Mouse (Mus musculus): ENCODE results near the gene Kndc1.
A peak's percentile ranks its signal among the peaks of the same experiment; 100 is the strongest.

The Kndc1 gene

DNA sequence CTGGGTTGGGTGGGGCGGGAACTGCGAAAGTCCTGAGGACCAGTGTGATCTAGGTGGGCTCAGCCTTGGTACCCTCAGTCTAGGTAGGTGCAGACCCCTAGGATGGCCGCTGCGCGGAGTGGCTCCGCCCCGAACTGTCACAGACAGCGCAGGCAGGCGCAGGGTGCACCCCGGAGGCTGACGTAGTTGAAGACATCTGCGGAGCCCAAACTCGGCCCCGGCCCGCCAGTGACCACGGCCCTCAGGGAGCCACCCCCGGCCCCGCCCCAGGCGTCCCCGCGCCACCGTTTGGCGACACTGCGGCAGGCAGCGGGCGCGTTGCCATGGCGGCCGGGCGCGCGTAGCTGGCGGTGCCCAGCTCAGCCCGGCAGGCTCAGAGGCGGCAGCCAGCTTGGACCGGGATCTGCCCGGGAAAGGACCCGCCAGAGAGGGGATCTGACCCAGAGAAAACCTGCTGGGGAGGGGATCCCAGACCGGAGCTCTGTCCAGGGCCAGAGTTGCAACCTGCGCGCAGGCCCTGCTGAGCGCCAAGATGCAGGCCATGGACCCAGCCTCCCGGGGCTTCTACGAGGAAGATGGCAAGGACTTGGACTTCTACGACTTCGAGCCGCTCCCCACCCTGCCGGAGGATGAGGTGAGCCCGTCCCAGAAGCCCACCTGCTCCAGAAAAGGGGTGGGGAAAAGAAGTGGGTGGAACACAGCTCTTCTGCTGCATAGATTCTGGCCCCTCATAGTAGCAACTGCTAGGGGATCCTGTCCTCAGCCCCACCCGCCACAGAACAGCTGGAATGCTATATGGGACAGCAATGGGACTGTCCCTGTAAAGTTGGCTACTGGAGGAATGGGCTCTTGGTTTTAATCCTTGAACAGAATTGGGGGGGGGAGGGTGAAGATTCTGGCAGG lies at the start of gene Kndc1:
TSS of gene Kndc1 (plus strand) at position 42 of the 903 bp plus-strand sequence.
- DNase-seq (ENCODE audit: low spot score in 2 of 2): peak; percentile 65 to 72

DNA sequence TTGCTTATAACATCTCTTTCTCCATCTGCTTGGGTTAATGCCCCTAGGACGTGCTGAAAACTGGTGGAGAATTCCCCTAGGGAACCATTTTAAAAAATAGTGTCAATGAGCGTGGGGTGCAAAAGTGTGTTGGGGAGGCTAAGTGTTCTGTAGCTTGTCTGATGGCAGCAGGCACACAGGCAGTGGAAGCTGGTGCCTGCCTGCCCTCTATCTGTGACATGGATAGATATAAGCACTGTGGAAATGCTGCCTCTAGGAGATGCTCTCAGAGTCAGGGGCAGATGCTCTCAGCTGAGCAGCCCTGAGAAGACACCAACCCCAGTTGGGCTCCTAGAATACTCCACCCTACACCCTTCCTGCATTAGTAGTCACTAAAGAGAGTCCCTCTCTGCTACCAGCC lies 49.4 kb upstream of the Kndc1 start:
- no peak for DNase-seq (ENCODE audit: low spot score in 2 of 2)

DNA sequence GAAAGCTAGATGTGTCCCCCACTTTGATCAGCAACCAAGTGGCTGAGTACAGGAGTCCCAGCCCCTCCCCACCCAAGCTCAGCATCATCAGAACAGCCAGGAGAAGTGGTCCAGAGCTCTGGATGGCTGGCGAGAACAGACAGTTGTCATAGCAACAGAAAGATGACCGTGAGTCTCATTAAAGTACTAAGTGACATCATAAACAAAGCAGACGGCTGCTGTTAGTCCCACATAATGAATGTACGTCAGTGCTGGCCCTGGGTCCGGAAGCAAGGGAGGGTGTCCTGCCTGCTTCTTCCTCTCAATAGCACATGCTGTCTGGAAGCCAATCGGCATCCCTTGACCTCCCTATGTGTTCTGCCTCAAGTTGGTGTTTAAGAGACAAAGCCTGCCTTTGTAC lies 44.3 kb upstream of the Kndc1 start:
- no peak for DNase-seq (ENCODE audit: low spot score in 2 of 2)

DNA sequence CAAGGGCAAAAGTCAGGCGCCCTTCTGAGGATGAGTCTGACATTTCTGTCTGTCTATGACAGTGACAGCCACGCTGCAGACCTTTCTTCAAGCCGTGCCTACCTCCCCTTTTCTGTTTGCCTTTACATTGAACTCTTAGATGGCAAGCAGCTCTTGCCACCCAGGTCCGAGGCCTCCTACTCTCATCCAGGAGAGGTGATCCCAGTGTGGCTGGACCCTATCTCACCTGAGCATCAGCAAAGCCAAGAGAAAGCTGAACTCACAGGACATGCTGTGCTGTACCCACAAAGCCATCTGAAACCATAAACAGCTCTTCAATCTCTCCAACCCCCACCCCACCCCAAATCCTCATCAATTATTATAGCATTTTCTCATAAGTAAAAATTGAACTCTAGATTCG lies 43.8 kb upstream of the Kndc1 start:
- no peak for DNase-seq (ENCODE audit: low spot score in 2 of 2)

DNA sequence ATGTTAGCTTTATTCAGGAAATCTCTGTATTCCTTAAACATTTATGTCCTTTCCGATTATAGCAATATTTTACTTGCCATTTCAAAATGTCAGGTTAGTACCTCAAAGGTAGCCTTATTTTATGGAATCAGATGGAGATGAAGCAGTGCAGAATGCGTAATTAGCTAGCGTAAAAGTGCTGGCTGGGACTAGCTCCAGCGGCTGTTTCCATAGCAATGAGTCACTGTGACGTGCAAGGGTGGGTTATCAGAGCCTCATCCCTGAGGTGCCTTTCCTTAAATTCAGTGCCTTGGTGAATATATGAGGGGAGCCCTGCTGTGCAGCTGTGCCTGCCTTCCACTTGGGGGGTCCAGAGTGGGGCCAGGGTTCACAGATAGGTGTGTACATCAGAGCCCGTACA lies 43.4 kb upstream of the Kndc1 start:
- peak in 1 of 2 experiments; percentile 68 for DNase-seq (ENCODE audit: low spot score in 2 of 2)

DNA sequence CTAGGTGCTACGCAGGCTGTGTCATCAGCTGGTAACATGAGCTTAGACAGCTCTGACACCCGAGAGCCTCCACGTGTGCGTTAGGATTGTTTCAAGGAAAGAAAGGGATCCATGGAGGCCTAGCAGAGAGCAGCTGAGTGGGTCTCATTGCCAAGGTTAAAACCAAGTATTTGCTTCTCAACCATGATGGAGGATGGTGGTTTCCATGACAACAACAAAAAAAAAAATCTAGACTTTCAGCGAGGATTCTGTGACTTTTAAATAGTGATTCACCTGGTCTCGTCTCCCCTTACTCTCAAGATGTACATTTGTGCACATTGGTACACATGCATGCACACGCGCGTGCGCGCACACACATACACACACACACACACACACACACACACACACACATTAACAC lies 39.2 kb upstream of the Kndc1 start:
- DNase-seq (ENCODE audit: low spot score in 2 of 2): no peak

DNA sequence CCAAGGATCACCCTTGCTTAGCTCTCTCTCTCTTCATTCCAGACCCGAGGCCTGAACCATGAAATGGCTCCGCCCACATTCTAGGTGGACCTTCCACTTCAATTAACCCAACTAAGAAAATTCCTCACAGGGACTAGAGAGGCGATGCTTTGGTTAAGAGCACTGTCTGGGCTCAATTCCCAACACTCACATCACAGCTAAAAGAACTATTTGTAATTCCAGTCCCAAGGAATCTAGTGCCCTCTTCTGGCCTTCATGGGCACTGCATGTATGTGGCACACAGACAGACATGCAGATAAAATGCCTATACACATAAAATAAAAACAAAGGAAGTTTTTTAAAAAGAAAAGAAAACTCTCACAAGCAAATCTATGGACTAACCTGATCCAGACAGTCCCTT lies 33.1 kb upstream of the Kndc1 start:
- peak; percentile 53 to 72 for DNase-seq (ENCODE audit: low spot score in 2 of 2)

DNA sequence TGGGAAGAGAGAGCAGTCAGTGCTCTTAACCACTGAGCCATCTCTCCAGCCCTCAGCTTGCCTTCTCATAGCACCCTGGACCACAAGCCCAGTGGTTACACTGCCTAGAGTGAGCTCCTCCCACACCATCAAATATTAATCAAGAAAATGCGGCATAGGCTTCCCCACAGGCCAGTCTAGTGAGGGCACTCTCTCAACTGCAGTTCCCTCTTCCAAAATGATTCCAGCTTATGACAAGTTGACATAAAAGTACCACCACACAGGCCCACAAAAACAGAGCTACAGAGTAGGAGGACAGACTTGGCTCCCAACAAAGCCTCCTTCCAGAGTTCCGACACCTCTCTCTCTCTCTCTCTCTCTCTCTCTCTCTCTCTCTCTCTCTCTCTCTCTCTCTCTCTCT lies 31.4 kb upstream of the Kndc1 start:
- no peak for DNase-seq (ENCODE audit: low spot score in 2 of 2)

DNA sequence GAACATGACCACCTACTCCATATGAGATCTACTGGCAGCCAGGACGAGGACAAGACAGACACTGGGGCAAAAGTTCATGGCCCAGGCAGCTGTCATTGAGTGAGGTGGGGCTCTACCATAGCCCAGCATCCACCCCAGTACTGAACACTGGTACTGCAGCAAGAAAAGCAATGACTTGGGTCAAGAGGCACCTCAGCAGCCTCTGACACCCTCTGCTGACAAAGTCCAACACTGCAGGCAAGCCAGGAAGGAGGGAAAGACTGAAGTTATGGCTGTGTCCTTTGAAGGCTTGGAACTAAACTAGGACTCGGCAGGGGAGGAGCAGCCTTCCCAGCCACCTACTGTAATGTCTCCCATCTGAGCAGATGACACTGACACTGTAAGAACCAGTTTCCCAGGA lies 30.2 kb upstream of the Kndc1 start:
- DNase-seq (ENCODE audit: low spot score in 2 of 2): no peak

DNA sequence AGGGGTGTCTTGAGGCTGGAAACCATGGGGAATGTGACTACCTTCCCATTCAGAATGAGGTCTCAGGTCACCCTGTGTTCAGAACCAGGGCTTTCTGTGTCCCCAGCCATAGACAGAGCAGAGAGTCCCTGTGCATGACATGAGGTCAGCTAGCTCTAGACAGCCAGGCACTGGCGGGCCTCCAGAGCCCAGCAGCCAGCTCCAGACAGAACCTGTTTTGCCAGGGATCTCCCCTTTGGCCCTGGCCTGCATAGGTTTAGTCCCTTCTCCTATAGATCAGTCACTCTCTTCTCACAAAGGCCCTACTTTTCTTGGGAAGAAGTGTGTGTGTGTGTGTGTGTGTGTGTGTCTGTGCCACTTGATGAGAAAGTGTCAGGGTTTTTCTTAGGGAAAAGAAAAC lies 29.6 kb upstream of the Kndc1 start:
- DNase-seq (ENCODE audit: low spot score in 2 of 2): no peak

DNA sequence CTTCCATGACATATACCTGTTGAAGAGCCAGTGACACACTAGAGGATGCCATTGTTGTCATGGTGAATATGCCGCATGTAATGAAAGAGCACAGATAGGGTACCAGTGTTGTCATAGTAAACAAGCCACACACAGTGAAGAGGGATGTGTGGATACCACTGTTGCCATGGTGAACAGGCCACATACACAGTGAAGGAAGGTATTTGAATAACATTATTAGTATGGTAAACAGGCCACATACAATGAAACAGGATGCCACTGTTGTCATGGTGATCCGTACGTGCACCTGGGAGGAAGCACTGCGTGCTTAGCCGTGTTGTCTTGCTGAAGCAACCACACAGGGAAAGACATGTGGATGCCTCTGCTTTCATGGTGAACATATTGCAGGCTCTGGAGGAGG lies 23.5 kb upstream of the Kndc1 start:
- no peak for DNase-seq (ENCODE audit: low spot score in 2 of 2)

DNA sequence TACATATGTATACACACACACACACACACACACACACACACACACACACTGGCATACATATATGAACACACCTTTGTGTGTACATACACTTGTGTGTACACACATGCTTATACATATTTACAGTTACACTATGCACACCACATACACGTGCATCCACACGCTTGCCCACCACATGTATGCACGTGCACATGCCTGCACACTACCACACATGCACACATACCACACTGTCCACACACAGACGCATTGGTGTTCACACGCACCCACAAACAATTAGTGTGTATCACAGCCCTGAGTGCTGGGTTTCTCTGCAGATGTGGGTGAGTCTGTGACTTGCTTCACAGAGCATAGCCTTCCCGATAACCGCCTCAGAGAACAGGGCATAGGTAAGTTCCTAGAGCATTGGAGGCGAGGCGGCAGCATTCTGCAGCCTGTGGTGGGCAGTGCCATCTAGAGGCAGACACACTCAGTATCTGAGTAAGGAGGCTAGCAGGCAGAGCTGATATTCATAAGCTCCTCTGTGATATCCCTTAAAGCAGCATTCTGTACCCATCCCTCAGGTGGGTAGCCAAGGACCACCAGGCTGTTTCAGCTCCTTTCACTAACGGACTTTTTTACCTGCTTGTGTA lies 17.2 kb upstream of the Kndc1 start:
- peak in 1 of 2 experiments; percentile 45 for DNase-seq (ENCODE audit: low spot score in 2 of 2)

DNA sequence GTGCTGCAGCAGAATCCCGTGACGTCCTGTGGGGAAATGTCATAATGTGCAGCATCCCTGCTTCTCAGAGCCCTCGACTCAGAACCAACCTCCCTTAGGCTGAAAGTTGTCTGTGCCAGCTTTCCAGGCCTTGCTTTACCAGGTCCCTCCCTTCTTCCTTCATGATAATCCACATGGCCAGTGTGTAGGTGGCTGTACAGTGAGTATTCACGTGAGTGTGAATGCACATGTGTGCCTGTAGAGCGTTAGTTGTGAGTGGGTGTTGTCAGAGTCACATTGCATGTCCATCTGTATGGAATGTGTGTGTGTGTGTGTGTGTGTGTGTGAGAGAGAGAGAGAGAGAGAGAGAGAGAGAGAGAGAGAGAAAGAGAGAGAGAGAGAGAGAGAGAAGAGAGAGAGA lies 16.4 kb upstream of the Kndc1 start:
- no peak for DNase-seq (ENCODE audit: low spot score in 2 of 2)

DNA sequence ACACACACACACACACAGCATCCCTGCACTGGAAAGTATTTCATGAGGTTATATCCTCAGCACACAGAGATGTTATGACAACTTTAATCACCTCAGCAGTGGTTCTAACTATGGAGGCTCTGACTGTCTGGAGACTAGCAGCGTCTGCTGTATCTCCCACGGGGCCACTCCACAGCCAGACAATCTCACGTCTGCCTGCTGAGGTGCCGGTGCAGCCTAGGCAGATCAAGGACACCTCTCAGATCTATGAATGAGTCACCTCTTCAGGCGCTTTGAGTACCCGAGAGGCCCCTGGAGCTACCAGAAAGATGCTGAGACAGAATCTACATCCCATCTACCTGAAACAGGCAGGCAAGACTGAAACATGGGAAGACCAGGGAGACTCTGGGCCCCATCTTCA lies 15.9 kb upstream of the Kndc1 start:
- no peak for DNase-seq (ENCODE audit: low spot score in 2 of 2)

DNA sequence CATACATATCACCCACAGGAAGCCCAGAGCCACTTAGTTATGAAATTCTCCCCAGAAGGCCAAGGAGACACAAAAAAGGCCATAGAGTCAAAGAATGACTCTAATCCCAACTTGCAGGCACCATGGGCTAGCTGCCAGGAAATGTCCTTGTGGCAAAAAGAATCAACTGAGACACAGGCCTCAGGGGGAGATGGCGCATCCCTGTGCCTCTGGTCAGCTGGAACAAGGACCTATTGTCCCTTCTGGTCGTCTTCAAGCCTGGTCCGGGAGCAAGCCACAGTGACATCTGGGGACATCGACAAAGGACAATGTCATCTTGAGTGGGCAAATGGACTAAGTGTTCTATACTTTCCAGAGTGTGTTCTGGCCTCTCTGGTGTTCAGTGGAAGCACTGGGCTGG lies 11.0 kb upstream of the Kndc1 start:
- DNase-seq (ENCODE audit: low spot score in 2 of 2): no peak

DNA sequence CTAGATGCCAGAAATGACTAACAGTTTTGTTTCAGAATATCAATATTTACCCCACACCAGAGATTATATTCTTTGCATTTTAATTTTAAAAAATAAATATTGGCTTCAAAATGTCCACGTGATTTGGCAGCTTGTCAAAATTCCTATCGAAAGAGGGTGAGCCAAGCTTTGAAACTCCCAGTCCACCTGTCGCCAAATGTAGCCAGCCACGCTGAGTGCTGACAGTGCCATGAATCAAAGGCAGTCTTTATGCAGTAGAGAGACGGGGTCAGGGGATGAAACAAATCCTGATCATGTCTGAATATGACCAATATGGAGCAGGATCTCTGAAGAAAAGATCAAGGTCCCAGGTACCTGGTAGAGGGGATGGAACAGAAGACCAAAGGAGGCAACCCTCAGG lies 2.7 kb upstream of the Kndc1 start:
- no peak for DNase-seq (ENCODE audit: low spot score in 2 of 2)

DNA sequence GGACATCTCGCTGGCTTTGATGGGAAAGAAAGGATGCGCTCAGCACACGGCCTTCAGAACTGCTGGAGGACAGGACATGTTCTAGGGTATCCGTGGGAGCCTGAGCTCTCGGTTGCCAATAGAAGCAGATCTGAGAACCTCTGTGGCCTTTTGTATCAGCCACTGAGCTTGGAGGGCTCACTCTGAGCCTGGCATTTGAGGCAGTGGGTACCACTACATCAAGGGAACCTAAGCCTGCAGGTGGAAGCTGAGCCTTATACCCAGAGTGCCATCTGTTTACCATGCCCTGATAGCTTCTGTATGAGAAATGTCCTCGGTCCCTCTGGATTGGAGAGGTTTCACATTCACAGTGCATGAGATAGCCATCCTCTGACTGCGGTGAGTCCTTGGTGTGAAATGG lies 1.8 kb downstream of the Kndc1 start:
- no peak for DNase-seq (ENCODE audit: low spot score in 2 of 2)

DNA sequence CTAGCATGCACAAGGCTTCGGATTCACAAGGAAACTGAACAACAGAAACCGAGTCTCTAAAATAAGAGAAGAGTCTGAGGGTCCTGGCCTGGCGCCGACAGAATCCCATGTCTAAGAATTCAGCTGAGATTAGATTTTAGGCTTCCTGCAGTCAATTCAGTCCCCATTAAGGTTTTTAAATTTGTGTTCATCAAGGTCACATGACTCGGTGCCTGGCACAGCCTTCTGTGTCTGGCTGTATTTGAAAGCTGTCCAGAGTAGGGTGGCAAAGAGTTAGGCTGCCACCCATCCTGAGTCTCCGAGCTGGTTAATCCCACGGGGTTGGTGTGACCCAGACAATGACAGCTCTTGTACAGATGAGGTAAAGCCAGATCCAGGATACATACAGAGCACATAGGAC lies 2.3 kb downstream of the Kndc1 start:
- no peak for DNase-seq (ENCODE audit: low spot score in 2 of 2)

DNA sequence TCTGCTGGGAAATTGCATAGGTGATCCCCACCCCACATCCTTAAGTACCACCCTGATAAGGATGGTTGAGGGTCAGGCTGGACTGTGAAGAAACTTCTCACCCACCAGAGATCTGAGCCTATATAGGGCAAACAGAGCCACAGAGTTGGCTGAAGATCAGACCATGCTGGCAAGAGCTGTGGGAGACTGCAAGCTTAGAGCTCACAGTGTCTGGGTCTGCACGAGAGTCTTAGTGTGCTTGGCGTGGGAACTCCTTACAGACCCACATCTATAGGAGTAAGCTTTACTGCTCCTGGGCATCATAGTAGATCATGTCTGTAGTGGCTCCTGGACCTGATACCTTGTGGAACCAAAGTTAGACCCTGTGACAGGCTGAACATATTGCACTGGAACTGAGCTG lies 4.1 kb downstream of the Kndc1 start:
- DNase-seq (ENCODE audit: low spot score in 2 of 2): no peak

DNA sequence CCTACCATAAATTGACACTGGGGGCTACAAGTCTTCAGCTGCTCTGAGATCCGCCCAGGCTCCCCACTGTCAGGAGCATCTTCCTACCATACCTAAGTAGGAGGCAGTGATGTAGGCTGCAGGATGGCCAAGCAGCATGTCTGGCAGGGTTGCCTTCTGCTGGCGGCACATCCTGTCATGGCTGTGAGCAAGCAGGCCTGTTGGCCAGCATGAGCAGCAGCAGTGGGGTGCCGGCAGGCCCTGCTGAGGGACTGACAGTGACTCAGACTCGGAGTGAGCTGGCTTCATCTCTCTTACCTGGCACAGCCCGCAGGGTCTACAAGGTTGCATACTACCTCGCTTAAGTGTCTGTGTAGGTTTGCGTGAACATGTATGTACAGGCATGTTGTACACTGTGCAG lies 5.0 kb downstream of the Kndc1 start:
- peak; percentile 57 to 60 for DNase-seq (ENCODE audit: low spot score in 2 of 2)

DNA sequence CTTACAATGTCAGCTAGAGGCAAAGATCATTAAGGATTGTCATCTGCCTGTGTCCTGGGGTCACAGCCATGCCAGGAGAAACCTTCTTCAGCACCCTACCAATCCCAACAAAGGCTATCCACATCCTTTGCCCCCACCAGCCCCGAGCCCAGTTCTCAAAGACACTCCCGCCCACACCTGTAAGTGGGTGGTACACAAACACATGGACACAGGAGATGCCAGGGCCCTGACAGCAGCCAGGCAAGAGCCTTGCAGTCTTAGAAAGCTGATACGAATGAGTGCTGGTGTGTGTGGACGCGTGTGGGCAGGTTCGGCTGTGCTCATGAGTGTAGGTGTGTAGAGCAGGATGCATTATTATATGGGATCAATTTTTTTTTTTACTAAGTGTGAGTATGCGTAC lies 6.0 kb downstream of the Kndc1 start:
- no peak for DNase-seq (ENCODE audit: low spot score in 2 of 2)

DNA sequence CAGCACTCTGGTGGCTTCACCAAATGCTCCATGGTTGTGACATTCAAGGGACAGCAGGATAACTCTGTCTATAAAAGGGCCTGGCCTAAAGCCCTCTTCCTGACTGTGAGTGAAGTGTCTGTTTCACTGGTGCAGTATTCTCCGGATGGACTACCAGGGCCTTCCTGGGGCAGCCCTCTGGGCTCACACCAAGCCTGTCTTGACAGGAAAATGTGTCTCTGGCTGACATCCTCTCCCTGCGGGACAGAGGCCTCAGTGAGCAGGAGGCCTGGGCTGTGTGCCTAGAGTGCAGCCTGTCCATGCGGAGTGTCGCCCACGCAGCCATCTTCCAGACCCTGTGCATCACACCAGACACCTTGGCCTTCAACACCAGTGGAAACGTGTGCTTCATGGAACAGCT lies 6.4 kb downstream of the Kndc1 start:
- DNase-seq (ENCODE audit: low spot score in 2 of 2): no peak

DNA sequence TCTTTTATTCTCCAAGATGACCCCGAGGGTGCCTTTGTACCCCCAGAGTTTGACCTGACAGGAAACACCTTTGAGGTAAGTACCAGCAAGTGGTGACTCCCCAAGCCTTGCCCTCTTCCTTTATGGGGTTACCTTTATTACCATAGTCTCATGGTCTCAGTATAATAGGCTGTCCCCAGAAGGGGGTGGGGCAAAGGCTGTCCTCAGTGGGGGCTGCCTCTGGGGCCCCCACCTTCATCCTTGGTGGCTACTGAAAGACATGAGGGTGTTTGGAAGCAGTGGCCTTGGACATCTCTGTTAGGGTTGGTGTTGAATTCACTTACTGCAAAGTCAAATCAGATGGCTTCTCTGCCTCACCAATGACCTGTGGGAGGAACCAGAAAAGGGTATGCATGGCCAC lies 7.5 kb downstream of the Kndc1 start:
- no peak for DNase-seq (ENCODE audit: low spot score in 2 of 2)

DNA sequence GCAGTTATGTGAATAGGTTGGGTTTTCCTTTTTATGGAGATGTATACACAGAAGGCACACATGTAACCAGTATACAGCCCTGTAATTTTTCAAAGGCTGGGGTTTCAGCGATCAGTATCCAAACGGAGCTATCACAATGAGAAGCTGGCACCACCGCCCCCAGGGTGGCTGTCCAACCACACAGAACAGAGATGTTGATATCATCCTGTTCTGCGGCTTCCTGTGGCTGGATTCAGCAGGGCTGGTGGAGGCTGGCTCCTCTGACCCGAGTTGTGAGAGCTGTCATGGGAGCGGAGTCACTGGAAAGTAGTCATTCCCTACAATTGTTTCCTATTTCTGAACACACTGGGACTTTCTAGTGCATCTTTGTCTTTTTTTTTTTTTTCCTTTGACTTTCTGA lies 10.8 kb downstream of the Kndc1 start:
- no peak for DNase-seq (ENCODE audit: low spot score in 2 of 2)
